Mouse (Mus musculus) megakaryocyte, embryonic 14.5 days (primary cell): ENCODE data around the gene Vmac.

Source experiments
- FLI1 ChIP-seq: IDR thresholded peaks from 2 replicates; pipeline ENCODE4 v1.6.1; 2012; ENCODE audit warnings: low read length, inconsistent platforms, mixed read lengths
- GATA1 ChIP-seq: IDR thresholded peaks from 3 replicates; pipeline ENCODE4 v1.6.1; 2012; ENCODE audit warnings: mixed read lengths, low read length, inconsistent platforms, borderline replicate concordance

- no peak for TF ChIP-seq GATA1
- TF ChIP-seq FLI1, result no peak
Measured at GRCm38 (mm10) chr17:56740118-56740787, 22.4 kb upstream of the Vmac start.
